Mouse (Mus musculus): ENCODE data around the gene Gm17402.

The Gm17402 gene

DNA sequence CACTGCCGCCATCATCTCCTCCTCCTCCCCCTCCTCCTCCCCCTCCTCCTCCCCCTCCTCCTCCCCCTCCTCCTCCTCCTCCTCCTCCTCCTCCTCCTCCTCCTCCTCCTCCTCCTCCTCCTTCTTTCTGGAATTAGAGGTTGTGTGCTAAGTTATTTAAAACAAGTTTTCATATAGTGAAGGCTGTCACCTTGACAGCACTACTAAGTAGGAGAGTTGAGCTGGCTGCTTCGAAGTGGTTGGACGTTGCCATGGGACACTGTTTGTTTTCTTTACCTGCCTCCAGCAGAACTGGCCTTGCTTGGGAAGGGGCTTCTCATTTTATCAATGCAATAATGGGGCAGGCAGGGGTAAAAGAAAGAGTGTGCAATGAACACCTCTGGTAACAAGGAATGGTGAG, at the start of gene Gm17402:
Gm17402 (minus strand) TSS at position 101 of the 400 bp plus-strand sequence.
- DNase-seq (ENCODE audit: low read depth): no peak

DNA sequence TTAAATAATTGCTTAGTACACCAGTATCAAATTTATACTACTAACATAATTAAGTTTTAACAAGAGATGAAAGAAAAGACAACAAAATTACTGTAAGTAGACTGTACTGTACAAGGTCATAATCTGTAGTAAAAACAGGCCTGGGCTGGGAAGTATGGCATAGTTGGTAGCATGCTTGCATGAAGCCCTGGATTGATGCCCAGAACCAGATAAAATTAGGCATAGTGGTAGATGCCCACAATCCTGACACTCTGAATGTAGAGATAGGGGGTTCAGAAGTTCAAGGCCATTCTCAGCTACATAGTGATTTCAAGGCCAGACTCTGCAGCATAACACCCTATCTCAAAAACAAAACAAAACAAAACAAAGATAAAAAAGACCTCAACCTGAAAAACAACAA, 3.3 kb upstream of the Gm17402 start:
- DNase-seq (ENCODE audit: low read depth): no peak

DNA sequence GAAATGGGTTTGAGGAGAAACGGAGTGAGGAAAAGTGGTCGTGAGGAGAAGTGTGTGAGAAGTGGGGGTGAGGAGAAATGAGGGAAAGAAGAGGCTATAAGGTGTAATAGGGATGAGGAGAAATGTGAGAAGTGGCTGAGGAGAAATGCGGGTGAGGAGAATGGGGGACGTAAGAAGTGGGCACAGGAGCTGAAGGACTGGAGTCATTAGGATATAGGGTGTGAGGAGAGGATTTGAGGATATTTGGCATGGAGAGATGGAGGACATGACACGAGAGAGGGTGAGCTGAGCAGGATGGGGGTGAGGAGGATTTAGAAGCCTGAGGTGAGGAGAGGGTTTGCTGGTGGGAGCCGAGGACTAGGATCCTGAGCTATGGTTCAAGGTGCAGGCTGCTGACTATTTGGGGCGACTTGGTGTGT, 594 bp downstream of the Gm17402 start:
- DNase-seq (ENCODE audit: low read depth): peak; percentile 18

DNA sequence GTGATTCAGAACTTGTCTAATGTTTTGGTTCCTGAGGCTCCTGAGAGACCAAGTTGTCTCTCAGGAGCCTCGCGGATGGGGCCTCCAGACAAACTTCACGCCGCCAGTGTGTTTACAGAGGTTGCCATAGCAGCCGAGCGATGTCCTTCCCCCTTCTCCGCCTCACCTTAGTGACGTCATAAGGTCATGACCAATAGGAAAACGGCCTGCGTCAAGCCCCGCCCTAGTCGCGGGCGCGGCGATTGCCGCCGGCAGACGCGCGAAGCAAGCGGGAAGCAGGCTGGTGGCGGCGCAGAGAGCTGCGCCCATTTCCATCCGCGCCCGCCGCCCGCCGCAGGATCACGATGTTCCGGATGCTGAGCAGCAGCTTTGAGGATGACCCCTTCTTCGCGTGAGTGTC, 1.1 kb downstream of the Gm17402 start, which contains the start of gene Mlf1:
Mlf1 (plus strand) TSS at position 226 of the 400 bp plus-strand sequence.
- peak; percentile 90 for DNase-seq (ENCODE audit: low read depth)

DNA sequence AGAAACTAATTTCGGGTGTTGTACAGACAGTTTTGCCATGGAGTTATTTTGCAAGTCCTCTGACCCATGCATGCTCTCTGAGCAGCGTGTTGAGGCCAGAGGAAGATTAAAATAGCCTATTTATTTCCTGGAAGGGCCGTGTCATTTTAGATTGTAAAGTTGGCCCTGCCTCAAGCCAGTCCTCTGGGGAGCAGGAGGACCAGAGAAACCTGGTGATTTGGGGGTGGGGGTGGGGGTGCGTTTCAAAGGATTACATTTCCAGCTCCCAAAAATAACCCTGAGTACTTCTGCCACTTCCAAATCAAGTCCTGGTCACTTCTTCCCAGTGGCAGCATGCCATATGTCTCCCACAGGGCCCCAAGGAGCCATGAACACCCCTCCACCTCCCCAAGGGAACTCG, 2.2 kb downstream of the Gm17402 start:
- DNase-seq (ENCODE audit: low read depth): no peak

DNA sequence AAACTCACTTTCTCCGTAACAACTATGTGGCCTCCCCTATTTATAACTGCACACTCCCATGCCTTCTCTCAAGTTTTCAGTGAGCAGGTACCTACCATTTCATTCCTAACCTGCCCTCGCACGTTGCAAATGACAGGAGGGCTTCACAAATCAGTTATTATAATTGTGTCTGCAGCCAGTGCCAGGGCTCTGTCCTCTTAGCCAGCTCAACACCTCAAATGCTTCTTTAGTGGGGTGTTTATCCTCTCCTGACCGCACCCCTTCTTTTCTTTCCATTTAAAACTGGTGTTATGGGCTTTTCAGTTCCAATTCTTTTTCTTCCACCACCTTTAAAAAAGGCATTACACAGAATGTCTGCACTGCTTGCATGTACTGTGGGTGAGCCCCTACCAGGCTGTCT, 2.8 kb downstream of the Gm17402 start:
- no peak for DNase-seq (ENCODE audit: low read depth)

DNA sequence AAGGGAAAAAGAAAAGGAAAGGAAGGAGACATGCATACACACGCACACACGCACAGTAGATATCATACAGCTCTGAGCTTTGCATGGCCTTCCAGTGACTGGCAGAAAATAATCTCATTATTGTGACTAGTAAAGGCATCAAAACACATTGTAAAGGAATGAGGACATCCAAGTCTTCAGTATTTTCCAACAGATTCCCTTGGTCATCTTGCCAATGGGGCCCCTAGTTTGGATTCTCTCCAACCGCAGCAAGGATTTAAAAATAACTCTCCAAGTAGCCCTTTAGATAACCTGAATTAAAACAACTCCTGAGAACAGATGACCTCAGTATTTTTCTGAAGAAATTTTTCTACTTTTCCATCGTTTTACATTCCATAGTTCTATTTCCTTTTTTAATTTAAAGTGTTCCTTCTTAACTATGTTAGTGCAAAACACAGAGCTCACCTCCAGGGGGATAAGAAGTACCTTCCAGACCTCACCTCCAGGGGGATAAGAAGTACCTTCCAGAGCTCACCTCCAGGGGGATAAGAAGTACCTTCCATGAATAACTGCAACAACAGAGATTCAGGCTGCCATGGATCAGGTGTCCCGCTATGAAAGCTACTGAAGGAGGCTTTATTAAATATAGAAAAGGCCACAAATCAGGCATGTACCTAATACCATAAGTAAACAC, 5.4 kb downstream of the Gm17402 start:
- peak; percentile 39 for DNase-seq (ENCODE audit: low read depth)

DNA sequence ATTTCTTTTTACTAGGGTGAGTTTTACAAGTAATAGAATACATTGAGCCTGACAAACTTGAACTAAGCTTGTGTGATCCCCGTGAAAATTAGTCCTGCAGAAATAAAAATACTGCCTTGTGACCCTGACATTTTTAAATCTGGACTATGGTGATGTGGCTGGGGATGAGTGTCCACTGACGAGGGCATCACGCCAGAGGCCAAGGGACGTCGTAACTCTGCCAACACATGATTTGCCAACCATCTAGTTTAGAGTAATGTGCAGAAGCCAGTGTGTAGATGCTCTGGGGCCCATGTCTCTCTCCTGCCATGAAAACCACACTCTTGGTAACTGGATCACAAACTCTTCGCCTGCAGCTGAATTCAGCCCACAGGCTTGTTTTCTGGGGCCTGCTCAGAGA, 7.5 kb downstream of the Gm17402 start:
- no peak for DNase-seq (ENCODE audit: low read depth)

DNA sequence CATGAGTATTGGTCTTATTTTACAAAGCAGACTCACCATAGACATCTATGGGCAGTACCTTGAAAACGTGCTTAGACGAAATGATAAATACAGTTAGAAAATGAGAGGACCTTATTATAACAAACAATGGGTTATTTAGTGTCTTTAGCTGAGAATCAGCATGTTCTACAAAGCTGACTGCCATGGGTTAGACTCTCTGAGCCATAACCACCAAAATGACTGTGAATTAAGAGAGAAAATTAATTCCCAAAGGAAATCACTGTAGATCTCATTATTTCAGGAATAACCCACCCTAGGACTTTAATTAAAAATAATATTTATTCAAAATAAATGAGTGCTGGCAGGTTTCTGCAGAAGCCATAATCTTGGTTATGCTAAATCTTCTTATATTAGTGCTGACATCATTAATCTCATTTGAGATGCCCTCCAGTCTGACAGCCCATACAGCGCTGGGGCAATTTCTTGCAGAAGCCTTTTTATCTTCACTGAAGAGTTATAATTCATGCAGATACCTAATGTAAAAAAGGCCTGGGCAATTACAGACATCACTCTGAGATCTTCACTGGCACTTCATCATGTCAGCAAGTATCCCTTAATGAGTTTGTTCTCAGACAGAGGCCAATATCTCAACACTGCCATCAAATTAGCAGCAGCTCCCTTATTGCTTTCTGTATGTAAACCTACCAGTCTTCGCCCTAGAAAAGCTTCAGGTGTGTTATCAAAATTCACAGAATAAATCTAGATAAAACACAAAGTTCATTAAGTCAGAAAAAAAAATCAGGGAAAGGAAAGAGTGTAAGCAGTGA, 8.7 kb downstream of the Gm17402 start:
- no peak for DNase-seq (ENCODE audit: low read depth)

DNA sequence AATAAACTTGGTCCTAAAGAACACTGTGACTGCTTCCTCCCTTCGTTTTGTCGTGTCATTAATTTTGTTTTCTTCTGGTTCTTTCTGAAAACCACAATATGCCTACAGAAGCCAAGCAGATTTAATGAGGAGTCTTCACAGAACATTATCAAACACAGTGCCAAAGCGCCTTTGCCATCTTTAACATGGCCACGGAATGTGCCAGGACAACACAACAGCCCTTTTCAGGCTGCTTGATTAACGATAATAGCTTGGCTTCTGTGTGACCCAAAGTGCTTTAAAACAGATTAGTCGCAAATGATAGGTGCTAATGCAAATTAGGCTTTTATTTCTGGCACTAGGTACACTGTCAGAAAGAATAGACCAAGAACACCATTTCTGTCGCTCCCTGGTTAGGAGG, 16.6 kb downstream of the Gm17402 start:
- DNase-seq (ENCODE audit: low read depth): no peak

DNA sequence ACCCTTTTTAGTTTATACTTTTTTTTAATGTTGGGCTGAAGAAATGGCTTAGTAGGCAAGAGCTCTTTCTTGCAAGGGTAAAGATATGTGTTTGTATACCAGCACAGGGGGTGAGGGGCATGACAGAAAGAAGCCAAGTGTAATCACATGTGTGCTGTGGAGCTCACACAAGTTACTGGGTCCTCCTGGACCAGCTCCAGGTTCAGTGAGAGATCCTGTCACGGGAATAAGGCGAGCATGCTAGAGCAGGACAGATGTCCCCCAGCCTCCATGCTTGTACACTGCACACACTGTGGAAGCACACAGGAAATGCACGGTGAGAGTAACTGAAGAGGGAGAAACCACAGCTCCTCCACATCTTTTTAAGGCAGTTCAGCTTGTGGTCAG, 22.2 kb downstream of the Gm17402 start:
- no peak for DNase-seq (ENCODE audit: low read depth)

DNA sequence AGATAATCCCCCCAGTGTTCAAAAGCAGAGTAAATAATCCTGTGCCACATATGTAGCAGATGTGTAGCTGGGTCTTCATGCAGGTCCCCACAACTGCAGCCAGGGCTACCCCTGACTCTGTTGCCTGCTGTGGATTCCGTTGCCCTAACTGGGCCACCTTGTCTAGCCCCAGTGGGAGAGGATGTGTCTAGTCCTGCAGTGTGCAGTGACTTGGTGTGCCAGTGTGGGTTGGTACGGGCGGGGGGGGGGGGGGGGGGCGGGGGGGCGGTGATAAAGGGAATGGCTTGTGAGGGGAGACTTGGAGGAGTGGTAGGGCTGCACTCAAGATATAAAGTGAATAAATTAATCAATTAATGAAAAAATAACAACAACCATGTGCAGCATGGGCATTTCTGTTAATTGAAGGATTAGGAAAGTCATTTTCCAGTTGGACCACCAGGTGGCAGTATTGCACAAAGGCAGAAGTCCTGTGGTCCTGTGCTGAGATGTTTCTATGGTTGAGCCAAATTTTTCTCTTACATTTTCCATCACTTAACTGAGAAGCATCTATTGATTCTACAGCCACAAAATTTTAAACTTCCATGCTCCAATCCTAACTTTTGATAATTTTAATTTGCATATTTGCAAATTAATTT, 22.7 kb downstream of the Gm17402 start:
- DNase-seq (ENCODE audit: low read depth): peak; percentile 72

DNA sequence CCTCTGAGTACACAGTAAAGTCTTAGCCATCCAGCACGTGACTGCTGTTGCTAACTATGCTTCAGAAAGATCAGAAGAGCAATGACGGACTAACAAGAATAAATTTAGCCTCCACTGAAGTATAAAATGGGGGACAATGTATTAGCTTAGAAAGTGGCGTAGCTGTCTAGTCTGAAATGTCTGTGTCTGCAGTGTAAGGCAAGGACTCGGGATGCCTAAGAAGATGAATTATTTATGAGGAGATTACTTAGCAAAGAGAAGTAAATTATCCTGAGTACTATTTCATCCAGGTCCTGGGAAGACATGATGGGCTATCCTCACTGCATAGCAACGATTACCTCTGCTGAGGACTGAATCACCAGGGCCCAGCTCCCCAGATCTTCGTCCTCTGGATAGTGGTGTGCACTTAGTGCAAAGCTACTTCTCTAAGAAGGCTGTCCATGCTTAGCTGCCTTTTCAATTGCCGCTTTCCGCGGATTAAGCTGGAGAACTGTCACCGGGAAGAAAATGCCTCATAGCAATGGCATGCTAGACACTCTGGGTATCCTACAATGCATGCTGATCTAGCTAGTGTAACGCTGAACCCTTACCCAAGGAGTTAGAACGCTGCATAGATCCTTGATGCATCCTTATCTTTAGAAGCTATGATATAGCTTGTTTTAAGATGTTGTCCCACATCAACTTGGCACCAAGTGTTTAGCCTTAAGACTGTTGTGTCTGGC, 23.4 kb downstream of the Gm17402 start:
- DNase-seq (ENCODE audit: low read depth): no peak

DNA sequence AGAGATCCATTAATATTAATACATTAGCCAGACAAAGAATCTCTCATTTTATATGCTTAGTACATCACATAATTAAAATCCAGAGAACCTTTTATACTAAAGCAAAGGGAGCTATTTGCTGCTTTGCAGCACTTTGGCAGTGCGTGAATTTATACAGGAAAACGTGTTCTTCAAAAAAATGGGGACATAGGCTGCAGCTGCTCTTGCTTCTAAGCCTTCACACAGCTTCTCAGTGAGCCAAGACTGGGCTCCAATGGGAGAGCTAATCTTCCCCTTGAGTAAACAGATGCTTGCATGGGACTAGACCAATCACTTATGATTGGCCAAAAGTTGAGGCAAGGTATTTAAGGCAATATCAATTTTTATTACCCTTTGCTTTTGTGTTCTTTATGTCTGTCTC, 28.3 kb downstream of the Gm17402 start:
- DNase-seq (ENCODE audit: low read depth): no peak

DNA sequence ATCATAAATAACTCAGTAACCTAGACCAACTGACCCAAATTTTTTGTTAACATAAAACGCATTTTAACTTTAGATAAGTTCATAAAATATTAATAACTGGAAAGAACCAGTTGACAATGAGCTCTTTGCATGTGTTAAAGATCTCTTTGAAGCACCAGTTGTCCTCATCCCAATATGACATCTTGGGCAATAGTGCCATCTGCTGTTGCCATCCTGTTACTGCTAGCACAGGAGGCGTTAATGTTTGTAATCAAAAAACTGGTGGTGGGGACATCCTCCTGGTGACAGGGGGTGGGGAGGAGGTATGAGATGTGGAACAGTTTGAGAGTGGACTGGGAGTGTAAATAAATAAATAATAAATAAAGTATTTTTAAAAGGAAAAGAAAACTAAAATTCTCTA, 30.4 kb downstream of the Gm17402 start:
- DNase-seq (ENCODE audit: low read depth): peak; percentile 64

DNA sequence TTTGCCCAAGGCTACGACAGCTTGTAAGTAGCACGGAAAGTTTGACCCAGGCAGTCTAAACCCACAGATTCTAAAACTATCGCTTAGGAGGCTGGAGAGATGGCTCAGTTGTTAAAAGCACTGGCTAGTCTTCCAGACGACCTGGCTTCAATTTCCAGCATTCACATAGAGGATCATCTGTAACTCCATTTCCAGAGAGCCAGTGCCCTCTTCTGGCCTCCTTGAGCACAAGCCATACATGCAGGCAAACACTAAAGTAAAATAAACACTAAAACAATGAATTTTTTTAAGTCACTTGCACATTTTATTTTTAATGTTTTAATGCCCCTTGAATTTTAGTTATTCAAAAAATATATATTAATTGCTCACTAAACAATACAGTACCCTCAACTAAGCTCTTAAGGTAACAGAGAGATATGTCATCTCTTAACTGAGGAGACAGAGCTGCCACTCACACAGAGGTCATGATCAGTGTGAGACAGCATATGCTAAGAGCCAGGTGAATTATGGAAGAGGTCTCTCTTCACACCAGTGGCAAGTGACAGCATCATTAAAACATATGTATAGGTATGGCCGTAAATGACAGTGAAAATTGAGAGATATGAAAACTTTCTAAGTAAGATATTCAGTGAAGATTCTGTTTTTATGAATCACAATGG, 31.8 kb downstream of the Gm17402 start:
- no peak for DNase-seq (ENCODE audit: low read depth)

DNA sequence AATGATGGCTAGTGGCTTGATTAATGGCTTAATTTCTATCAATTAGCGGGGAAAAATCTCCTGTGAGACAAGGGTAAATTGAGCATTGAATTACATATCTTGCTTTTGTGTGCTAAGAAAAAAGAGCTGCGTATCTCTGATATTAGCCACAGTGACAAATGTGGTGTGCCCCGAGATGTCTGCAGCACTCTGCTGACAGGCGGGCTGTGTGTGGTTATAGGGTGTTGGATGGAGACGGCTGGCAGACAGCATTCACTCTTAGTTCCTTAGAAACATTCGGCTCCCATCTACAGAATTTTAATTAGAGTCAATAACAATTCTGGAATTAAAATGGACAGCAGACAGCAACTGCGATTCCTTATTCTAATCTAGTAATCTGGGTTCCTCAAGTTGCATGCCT, 34.0 kb downstream of the Gm17402 start:
- no peak for DNase-seq (ENCODE audit: low read depth)

DNA sequence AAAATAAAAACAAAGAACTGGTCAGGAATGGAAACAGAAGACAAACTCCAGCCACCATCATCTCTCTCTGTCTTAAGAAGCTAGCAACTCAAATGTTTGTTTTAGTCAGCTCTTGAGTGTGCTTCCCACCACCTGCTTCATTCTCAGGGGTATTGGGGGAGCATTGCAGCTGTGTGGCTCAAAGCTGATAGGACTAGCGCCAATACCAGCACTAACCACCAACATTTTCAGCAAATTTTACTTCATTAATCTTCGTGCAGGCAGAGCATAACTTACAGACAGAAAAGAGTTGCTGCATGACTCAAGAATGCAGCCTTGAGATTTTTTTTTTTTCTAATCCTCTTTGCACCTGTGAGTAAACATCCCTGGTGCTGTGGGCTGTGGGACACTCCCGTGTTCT, 35.4 kb downstream of the Gm17402 start:
- no peak for DNase-seq (ENCODE audit: low read depth)

DNA sequence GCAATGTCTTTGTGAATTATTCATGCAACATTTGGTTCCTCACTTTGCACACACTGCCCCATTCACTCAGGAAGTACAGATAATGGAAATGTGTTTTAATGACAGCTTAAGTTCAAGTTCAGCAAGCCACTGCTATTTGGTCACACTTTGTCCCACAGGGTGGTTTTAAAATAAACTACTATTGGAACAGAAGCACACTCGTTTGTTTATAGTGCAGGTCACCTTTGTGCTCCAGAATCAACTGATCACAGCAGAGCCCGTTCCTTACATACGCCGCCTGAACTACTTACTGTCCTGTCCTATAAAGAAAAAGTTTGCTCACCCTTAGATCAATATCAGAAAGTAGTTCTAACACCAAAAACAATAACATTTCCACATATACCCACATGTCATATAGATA, 52.5 kb downstream of the Gm17402 start:
- DNase-seq (ENCODE audit: low read depth): no peak
